Mouse (Mus musculus): ENCODE measurements around the gene Siglec1.

The Siglec1 gene

DNA sequence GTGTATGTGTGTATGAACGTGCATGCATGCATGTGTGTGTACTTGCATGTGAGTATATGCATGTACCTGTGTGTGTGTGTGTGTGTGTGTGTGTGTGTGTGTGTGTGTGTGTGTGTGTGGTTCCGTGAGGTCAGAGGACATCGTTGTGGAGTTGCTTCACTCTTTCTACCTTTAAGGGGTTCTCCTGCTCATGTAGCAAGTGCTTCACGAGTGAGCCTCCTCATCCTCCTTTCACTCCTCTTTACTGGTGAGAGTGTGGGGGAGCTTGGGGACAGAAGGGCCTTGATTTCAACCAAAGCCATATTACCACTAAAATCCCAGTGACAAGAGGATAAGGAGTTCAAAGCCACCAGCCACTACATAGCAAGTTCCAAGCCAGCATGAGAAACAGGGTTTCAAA lies 10.5 kb upstream of the Siglec1 start:
- DNase-seq (ENCODE audit: low spot score in 2 of 2), result peak in 1 of 2 experiments; percentile 52

DNA sequence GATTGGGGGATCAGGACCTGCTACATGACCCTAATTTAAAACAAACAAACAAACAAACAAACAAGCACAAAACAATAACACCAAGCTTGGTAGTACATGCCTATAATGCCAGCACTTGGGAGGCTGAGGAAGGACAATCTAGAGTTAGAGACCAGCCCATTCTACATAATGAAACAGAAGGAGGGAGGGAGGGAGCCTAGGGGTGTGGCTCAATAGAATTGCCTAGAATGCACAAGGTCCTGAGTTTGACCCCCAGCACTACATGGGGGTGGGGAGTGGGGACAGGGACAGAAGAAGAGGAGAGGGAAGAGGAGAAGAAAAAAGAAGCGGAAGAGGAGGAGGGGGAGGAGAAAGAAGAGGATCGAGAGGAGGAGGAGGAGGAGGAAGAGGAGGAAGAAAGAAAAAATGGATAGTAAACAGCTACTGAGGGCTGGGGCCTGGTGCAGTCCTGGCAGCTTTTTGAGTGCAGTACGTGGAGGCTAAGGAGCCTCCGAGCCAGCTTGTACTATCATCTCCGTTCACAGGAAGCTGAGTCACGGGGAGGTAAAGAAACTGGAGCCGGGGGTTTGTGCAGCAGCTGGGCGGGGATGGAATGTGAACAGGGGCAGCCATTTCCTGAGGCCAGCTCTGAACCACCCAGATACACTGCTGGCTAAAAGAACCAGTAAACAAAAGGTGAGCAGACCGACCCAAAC lies 9.7 kb upstream of the Siglec1 start:
- DNase-seq (ENCODE audit: low spot score in 2 of 2), result peak; percentile 51 to 71

DNA sequence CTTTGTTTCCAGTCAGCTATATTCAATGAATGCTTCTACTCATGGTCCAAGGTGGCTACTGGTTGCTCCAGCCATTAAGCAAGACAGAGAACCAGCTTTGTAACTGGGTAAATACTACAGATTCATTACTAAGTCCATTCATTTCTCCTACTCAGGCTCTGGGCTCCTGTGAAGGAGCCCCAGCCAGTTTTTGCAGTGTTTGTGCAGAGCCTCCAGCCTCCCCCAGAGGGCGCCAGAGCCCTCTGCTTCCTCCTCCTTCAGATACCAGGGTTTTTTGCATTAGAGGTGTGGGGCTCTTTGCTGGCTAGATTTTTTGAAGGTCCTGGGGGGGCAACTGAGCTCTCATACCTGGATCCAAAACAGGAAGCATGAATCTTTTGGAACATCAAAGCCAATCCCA lies 8.3 kb upstream of the Siglec1 start:
- DNase-seq (ENCODE audit: low spot score in 2 of 2), result peak; percentile 79 to 91

DNA sequence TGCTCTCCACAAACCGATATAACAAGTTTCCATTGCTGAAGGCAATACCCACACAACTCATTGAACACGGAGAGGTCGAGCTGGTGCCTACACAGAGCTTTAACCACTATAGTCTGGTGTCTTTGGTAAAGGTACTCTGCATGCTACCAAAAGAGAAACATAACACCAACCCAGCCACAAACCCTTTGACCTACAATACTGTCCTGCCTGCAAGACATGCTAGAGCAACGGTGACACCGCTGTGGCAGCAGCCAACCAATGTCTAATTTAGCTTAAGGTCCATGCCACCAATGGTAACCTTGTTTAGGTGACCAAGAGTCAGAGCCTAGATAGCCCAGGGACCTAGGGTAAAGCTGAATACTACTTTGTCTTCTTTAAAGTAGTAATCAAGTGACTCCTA lies 7.0 kb upstream of the Siglec1 start:
- peak in 1 of 2 experiments; percentile 51 for DNase-seq (ENCODE audit: low spot score in 2 of 2)

DNA sequence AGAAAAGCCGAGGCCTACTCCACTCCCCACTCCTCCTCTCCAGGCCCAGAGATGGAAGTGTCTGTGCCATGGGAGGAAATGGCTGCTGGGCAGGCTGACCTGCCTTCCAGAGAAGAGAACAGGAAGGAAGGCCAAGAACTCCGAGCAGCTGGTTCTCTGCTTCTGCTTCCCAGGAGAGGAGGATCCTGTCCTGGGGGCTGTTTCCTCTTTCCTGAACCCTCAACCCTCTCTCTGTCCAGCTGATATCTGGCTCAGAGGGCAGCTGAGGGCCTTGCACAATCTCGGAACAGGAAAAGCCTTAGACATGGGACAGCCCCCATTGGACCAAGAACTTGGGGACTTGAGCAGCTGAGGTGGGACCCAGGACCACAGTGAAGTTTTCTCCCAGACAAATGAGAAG lies 4.3 kb upstream of the Siglec1 start:
- DNase-seq (ENCODE audit: low spot score in 2 of 2), result no peak

DNA sequence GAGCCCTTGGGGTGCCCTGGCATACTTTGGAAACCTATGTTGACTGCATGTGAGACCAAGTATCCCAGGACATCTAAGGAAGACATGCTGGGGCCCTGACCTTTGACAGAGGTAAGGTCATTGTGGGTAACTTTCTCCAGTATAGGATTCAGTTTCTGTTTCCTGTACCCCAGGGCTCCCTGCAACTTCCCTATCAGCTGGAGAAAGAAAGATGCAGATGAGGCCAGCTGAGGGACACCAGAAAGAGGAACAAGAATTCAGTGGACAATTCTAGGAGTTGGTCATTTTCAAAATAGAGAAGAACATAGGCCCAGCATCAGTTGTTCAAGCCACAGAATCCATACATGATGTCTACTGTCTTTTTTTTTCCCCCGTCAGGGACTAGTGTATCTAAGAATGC lies 3.1 kb upstream of the Siglec1 start:
- no peak for DNase-seq (ENCODE audit: low spot score in 2 of 2)

DNA sequence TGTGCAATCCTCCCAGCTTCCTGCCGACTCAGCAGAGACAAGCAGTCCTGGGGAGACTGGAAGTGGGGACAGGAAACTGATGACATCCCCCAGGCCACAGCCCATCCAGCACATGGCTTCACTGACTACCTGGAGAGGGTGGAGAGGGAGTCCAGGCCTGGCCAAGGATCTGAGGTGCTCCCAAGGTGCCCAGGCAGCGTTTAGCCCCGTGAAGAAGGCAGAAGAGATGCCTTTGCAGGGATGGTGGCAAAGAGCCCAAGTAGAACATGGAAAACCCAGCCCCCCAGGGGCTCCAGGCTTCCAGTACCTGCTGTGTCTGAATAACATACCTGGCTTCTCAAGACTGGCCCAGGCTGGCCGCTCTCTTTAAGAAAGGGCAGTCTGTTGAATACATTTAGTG lies 2.0 kb upstream of the Siglec1 start:
- no peak for DNase-seq (ENCODE audit: low spot score in 2 of 2)

DNA sequence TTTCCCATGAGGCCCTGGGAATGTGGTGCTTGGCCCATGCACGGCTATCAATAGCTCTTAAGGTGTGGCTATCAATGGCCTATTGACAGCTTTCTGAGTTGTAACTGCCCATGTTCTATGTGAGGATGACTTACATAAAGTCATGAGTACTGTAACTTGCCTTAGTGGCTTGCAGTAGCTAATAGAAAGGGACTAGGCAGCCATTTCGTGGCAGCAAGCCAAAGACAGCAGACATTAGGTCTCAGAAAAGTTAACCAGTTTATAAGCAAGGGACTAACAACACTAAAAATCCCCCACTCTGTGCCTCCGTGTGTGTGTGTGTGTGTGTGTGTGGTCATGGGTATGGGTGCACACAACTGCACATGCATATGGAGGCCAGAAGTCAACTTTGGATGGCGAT lies 2.4 kb downstream of the Siglec1 start:
- no peak for DNase-seq (ENCODE audit: low spot score in 2 of 2)

DNA sequence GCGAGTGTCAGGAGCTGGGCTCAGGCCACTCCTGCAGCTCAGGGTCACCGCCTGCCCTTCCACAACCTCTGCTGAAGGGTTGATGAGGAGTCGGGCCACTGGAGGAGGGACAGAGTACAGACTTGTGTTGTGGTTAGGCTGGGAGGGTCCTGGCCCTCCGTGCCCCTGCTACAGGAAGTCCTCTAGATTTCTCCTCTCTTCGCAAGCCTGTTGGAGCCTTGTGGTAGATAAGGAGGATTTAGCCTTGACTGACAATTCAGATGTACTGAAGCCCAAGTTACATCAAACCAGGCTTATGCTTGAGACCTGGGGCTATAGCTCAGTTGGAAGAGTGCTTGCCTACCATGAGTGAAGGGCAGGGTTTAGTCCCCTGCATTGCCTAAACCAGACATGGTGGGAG lies 6.1 kb downstream of the Siglec1 start:
- no peak for DNase-seq (ENCODE audit: low spot score in 2 of 2)

DNA sequence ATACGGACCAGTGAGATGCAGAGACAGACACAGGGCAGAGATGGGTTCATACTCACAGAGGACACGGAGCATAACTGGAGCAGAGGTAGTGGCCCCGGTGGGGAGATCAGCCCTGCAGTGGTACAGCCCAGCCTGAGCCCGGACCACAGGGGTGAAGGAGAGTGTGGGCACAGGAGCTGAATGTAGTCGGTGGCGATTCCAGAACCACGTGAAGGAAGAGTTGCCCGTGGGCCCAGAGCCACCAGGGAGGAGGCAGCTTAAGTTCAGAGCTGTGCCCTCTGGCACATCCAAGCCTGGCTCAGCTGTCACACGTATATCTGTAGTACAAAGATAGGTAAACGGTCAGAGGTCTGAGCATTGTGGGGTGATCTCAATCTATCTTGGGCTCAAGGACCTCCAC lies 14.0 kb downstream of the Siglec1 start:
- DNase-seq (ENCODE audit: low spot score in 2 of 2), result no peak

DNA sequence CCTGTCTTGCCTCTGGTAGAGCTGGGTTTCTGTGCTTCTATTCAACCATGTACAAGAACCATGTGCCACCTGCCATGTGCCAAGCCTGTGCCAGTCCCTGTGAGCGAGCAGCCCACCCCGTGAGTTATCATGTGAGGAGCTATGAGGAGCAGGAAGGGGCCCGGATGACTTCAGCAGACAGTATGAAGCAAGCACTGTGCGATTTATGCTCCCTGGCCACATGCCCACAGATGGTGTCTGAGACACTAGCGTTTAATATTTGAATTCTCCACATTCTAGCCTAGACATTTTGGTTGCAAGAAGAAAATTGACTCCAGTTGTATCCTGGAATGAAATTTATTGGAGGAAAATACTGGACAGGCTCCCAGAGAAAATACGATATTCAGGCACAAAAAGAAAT lies 19.1 kb downstream of the Siglec1 start:
- no peak for DNase-seq (ENCODE audit: low spot score in 2 of 2)

DNA sequence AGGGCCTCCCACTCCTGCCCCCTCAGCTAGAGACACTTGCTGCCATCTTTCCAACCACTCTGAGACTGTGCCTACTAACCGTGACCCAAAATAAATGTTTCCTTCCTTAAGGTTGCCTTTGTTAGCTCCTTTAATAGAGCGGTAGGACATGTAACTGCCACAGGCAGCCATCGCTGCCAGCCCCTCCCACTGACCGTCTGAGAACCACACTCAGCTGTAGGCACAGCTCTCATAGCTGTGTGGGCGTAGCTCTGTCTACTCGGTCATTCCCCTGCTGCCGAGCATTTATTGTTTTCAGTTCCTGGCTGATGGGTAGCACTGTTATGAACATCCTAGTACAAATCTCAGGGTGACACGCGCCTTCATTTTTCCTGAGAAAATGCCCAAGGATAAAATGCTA lies 20.2 kb downstream of the Siglec1 start:
- DNase-seq (ENCODE audit: low spot score in 2 of 2), result no peak

DNA sequence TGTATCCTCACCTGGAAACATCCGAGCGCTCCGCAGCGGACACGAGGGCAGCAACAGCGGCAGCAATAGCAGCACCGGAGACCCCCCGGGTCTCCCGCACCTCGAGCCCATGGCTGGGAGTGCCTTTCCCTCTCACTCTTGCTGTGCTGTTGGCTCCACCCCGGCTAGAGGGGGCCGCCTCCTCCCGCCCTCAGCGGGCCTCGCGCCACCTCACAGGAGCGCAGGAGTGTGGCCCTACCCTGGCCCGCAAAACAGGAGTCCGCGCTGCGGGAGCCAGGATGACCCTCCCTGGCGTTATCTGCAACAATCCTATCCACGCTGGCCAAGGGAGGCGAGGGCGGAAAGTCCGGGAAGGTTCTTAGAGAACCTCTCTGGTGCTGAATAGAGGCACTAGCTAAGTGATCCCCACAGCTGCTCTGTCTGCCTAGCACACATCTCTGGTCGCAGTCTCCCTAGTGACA lies 23.1 kb downstream of the Siglec1 start, which contains the start of gene Adam33:
Adam33 (minus strand) TSS at position 411 of the 461 bp plus-strand sequence.
- DNase-seq (ENCODE audit: low spot score in 2 of 2), result no peak

DNA sequence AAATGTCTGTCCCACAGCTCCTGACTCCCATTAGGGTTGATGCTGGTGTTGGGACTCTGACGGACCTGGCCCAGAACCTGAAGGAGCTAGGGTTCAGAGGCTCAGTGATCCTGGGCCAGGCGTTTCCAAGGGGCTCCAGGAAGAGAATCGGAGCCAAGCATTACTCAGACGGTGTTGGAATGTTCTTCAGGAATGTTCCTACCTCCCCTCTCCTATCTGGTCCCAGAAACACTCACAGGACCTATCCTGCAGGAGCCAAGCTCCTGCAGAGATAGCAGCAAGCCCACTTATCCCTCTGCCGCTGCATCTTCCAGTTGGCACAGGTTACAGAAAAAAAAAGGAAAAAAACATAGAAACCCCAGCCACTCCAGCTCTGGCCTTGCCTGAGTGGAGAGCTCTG lies 25.0 kb downstream of the Siglec1 start:
- DNase-seq (ENCODE audit: low spot score in 2 of 2), result no peak

DNA sequence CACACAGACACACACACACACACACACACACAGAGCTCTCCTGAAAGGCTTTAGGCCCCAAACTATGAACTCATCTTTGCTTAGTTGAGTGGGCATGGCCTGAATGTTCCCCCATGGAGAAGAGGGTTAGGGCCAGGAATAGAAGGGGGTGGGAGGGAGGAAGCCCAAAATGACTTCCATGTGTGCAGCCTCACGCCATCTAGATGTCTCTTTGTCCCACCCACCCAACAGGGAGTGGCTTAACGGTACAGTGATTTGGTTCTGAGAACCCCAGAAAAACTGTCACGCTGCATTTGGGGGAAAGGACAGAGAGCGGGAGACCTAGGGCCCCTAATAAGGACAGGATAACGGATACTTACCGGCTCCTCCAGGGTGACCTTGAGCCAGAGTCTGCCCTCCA lies 25.8 kb downstream of the Siglec1 start:
- no peak for DNase-seq (ENCODE audit: low spot score in 2 of 2)

DNA sequence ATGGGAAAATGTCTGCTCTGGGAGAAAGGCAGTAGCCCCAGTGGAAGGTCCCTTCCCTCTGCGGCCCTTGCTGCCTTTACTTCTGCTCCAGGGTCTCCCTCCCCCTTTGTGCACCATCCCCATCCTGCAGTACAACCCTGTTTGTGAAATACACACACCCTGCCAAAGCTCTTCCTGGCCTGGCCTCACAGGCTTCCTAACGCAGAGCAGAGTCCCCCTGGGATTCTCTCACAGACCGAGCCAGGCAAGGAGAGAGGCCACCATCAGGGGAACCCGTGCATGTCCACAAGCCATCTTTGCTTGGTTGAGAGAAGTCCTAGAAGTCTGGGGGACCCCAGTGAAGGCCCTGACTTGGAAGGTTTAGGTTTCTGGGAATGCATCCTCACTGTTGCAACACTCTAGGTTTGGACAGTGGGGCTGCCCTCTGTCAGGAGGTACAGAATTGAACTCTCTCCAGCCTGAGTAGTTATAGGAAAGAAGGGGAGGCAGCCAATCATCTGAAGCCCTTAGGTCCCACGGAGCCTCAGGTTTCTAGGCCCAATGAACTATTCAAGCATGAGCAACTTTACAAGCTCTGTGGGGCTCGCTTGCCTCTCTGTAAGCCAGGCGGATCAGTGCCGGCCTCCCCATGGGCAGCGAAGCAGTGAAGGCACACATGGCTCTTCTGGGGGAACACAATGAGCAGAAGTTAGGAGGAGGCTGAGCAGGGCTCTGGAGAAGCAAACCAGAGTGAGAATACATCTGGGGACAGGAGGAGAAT lies 26.6 kb downstream of the Siglec1 start:
- no peak for DNase-seq (ENCODE audit: low spot score in 2 of 2)

DNA sequence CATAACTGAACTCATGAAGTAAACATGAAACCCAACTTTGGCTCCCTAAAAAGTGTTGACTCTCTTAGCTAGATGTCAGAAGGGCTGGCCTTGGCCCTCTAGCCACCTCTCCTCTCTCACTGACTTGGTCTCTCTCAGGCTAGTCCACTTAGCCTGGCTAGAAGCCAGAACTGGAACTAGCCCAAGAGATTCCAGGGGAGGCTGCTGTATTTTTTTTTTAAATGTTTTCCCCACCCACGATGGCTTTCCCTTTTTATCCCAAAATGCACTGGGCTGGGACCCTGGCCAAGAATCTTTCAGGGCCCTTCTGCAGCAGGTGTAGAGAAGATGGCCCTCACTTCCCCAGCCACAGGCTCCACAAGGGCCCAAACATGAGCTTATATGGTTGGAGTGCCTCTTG lies 27.2 kb downstream of the Siglec1 start:
- DNase-seq (ENCODE audit: low spot score in 2 of 2), result no peak

DNA sequence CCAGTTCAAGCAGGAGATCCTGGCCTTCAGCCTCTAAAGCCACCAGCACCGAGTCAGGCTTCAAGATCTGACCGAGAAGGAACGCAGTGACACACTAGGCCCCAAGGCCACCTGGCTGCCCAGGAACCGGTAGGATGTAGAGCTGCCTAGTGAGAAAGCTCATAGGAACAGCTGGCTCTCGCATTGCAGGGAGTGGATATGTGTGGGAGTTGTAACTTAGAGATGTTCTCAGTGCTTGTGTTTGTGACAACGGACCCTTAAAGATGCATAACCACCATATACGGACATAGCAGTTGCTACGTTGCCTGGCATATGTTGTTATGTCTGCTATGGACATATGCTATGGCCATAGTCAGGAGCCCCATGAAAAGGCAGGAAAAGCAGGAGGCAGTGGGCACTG lies 27.9 kb downstream of the Siglec1 start:
- no peak for DNase-seq (ENCODE audit: low spot score in 2 of 2)

DNA sequence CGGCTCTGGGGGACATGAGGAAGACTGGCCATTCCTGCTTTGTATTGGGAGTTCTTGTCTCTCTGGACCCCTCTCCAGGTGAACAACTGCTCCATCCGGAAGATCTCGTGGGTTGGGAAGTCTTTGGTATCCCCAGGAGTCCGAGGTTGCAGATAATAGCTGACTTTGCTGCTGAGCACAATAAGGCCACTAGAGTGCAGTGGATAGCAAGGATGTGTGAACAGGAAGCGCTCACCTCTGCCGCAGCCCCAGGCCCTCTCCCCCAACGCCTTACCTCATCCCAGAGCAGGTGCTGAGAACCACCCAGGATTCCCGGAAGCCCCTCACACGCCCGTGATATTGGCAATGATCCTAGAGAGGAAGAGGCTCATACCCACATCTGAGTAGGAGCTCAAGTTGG lies 30.4 kb downstream of the Siglec1 start:
- no peak for DNase-seq (ENCODE audit: low spot score in 2 of 2)

DNA sequence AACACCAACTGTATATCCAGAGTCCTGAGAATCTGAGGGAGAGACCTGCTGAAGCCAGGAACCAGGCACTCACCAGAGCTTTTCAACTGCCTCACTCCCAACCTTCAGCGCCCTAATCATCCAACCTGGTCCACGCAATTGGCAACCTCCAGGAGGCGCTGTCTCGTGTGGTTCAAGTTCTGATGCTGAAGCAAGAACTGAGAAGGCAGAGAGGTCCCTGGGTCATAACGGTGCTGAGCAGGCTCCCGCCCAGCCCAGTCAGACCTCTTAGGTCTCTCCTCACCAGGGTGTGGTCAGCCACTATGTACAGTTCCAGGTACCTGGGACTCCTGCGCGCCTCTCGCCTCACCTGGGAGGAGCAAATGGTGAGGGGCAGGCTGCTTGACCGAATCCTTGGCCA lies 30.9 kb downstream of the Siglec1 start:
- DNase-seq (ENCODE audit: low spot score in 2 of 2), result peak; percentile 73 to 88

DNA sequence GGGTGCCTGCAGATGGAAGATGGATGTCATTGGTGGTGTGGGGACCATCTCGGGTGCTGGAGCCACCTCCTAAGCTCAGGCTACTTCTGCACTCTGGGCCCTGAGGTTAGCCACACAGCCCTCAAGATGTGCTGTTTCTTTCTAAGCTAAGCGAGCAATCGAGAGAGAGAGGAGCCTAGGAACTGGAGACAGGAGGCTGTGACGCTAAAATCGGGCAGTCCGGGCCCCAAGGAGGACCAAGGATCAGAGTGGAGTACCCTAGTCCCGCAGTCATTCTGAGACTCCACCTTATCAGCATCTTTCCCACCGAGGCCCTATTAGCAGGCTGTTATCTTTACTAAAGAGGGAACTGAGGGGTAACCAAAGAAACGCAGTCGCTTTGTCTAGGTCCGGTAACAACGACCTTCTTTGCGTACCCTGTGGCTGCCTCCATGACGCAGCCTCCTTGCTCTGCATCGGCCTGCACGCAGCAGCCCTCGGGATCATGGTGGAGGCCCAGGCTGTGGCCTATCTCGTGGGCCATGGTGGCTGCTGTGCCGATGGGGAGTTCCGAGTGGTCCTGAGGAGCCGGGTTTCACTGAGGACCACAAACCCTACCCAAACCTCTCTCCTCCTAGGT lies 31.8 kb downstream of the Siglec1 start:
- no peak for DNase-seq (ENCODE audit: low spot score in 2 of 2)

DNA sequence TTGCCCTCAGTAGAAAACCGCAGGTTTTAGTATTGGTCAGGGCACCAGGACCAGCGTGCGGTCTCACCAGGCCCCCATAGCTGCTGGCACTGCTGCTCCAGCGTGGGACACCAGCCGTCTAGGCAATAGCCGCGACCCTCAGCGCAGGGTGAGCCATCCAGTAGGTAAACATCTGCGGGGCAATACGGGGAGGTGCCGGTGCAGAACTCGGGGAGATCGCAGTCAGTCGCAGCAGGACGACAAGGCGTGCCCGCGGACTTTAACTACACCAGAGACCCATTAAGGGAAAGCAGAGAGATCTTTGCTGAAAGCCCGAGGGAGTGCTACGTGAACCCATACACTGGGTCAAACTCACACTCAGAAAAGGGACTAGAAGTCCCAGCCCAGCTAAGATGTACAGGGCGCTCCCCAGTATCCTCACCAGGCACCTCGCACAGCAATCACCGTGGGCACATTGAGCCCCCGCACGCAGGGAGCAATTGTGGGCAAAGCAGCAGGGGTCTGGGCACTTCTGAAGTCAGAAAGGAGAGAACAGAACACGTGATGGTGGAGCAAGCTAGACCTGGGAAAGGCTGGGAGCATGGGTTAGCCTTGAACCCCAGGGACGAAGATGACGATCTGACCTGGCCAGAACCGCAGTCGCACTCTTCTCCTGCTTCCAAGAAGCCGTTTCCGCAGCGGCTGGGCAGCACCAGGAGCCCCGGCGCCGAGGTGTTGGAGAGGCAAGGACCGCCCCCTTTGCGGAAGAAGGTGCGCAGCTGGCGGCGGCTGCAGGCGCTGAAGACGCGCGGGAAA lies 32.5 kb downstream of the Siglec1 start:
- no peak for DNase-seq (ENCODE audit: low spot score in 2 of 2)
